Mouse (Mus musculus): ENCODE results near the gene Timp3.
A peak's percentile ranks its signal among the peaks of the same experiment; 100 is the strongest.

Gene Timp3

GRCm38 (mm10) chr10:86298326-86298725 is 1.8 kb upstream of the Timp3 start:
- DNase-seq: no peak

DNA sequence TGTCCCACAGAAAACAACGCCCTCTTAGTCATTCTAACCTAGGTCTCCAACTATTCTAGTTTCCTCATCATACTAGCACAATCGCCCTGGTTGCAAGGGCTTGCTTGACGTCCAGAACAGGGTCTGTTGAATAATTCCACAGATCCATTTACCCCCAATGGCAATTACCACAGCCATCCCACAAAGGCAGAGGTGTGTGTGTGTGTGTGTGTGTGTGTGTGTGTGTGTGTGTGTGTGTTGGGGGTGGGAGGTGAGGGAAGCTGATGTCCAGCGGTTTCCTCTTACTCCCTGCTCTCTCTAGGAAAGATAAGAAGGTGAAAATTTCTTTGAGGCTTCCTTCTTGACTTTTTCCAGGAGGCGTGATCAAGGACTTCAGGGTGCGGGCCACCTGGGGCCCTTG is 377 bp upstream of the Timp3 start:
- DNase-seq: no peak

DNA sequence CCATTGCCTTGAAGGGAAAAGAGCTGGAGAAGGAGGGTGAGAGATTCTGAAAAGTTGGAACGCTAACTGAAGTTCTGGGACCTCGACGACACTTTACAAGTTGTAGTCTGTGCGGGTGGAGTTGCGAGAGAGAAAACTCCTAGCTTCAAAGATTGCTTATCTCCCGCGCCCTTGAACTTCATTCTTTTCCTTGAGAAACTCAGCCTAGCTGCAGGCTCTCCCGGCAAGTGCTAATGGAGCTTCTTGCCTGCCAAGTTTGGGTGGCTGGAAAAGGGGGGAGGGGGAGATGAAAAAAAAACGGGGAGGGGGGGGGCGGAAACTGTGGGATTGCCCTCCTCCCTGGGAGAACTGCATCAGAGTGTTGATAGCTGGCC is 932 bp downstream of the Timp3 start:
- DNase-seq: no peak

DNA sequence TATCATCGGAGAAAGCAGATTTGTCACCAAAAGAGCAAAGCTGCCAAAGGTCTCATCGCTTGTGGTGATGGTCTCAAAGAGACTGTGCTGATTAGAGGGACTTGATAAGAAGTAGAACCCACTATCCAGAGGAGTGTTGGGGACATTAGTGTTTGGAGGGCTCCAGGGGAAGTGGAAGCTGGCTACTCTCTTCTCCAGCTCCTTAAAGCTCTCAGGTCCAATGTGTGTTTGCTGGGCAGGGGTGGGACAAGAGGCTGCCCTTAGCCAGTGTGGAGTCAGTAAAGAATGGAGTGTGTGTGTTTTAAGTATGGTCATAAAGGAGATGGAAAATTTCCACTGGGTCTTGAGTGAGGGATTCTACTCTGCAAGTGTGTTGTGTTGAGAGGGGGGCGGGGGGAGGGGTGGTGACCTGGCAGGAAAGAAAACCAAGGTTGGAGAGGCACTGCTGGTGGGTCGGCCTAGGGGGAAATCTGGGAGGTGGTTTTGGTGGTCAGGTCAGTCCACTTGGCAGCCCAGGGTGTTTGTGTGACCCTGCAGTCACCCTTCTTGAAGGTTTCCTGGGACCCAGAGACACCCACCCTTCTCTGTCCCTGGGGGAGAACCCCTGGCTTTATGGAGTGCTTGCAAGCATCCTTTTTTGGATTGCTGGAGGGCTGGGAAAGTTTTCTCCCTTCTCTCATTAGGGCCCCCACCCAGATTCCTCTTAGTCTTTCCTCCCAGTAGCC is 1.6 kb downstream of the Timp3 start:
- no peak for DNase-seq

GRCm38 (mm10) chr10:86302318-86302648 is 2.1 kb downstream of the Timp3 start:
- no peak for DNase-seq

GRCm38 (mm10) chr10:86302761-86303494 is 2.8 kb downstream of the Timp3 start:
- DNase-seq: peak in 1 of 2 experiments; percentile 13

DNA sequence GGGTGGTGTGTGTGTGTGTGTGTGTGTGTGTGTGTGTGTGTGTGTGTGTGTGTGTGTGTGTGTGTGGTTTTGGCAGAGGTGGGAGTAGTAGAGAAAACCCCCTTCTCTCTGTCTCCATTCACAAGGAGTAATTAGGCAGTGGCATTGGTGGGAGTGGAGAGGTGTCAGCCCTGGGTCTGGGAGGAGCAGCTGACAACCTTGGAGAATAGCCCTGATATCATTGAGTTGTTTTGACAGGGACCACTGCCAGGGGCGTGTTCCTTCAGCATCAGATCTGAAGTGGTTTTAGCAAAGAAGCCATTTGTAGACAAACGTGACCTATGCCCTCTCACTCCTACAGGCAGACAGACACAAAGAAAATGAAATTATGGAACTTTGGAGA is 3.3 kb downstream of the Timp3 start:
- DNase-seq: no peak

- no peak for DNase-seq
These were observed 4.4 kb downstream of the Timp3 start for GRCm38 (mm10) chr10:86304583-86304982.

GRCm38 (mm10) chr10:86307235-86307634 is 7.1 kb downstream of the Timp3 start:
- no peak for DNase-seq

DNA sequence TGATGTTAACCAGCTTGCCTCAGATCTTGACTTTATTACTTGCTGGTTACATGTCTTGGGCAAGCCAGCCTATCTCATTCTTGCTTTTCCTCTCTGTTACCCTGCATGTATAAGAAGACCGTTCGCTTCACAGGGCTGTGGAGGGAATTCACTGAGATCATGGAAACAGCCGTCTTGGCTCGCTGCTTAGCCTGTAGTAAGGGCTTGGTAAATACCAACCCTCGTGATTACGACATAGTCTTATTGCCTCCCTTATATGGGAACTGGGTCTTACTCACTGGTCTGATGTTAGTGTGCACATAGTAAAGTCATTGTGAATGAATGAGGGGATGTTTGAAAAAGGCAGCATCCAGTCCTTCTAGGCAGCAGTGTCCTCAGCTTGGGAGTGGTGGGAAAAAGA is 10.4 kb downstream of the Timp3 start:
- no peak for DNase-seq

DNA sequence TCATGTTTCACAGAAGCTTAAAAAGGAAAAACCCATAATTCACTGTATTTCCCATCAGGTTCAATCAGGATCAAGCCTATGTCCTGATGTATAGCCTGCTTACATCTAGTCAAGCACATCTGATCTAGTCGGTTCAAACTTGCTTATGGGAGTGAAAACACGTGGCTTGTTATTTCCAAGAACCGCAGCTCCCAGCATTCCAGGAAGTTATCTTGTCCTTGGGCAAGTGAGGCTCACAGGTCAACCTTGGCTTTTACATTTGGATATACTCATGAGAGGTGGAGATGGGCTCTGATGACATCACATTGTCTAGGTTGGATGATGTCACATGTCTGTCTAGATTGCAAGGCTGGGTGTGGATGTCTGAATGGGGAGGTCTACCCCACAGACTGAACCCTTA is 12.8 kb downstream of the Timp3 start:
- no peak for DNase-seq

DNA sequence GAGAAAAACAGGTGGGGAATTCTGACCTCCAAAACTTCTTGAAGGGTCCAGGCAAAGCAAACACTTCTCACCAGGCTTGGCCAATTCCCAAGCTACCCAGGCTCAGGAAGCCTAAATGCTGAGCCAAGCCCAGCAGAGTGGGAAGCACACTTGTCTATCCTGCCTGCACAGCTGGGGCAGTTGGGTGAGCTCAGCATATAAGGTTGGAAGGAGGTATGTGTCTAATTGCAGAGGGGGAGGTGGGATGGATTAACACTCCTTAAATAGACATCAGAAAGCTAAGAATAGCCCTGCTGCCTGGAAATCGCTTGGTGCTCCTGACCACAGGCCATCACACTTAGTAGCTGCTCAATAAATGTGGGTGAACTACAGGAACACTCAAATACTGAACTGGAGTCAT is 13.3 kb downstream of the Timp3 start:
- DNase-seq: no peak

- DNase-seq: no peak
These were observed 15.3 kb downstream of the Timp3 start for GRCm38 (mm10) chr10:86315513-86315912.

GRCm38 (mm10) chr10:86317633-86318032 is 17.5 kb downstream of the Timp3 start:
- DNase-seq: no peak

- no peak for DNase-seq
These were observed 18.5 kb downstream of the Timp3 start for GRCm38 (mm10) chr10:86318552-86319140.

- DNase-seq: no peak
These were observed 19.4 kb downstream of the Timp3 start for GRCm38 (mm10) chr10:86319526-86319925.

DNA sequence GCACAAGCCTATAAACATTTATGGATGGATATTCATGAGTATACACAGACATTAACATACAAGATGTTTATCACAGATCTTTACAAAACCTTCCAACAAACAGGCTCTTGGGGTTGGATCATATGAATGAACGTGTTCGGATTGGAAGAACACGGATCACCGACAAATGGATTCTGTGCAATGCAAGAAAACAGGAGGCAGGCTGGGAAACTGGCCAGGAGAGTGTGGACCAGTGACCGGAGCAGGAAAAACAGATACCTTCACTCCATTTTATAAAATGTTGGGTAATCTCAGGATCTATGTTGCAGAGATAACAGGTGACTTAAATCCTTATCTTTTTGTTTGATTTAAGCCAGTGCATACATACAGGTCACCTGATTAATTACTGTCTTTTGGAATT is 20.0 kb downstream of the Timp3 start:
- no peak for DNase-seq

GRCm38 (mm10) chr10:86321194-86321593 is 21.0 kb downstream of the Timp3 start:
- DNase-seq: no peak

DNA sequence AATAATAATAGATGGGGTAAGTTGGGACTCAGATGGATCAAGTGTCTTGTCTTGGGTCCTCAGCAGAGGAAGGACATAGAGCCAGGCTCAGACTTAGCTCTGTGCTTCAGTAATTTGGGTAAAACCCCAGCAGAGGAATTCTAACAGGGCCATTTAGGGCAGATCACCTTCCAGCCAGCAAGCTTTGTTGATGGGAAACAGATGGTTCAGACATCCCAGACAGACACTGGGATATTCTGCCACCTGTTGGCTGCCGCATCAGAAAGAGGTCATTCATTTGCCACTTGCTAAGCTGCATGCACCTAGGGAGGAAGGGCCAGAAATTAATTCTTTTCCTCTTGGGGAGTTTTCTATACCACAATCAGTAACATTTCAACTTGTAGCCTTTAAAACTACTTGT is 21.8 kb downstream of the Timp3 start:
- no peak for DNase-seq

- no peak for DNase-seq
These were observed 23.3 kb downstream of the Timp3 start for GRCm38 (mm10) chr10:86323275-86323994.

DNA sequence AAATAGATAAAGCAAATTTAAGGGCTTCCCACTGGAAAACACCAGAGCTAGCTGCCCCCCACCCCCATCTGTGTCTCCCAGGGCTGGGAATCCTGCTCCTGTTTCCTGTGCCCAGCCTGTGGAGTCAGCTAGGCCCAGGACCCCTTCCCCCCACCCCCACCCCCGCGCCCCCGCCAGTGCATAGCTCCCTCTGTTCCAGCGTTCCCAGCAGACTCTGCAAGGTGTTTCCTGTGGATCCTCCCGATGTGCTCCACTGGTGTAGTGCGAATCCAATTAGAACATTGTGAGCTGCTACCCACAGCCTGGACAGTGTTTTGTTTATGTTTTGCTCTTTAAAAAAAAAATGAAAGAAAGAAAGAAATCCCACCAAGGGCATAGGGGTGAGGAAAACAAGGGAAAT is 25.1 kb downstream of the Timp3 start:
- DNase-seq: no peak

DNA sequence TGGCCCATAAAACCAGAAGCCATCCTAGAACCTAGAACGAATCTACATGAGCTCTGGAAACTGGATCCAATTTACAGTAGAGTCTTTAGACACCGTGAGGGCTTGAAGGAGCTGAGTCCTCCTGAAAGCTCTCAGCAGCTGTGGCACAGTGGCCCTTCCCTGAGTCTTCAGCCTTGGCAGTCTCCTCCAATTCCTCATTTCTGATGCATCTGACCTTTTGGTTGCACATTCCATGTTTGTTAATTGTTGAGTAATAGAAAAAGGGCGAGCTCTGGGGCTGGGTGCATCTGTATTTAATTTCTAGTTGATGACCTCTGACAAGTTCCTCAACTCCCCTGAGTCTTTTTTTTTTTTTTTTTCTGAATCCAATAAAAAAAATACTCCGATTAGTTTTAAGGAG is 28.0 kb downstream of the Timp3 start:
- no peak for DNase-seq

- DNase-seq: no peak
These were observed 28.5 kb downstream of the Timp3 start for GRCm38 (mm10) chr10:86328691-86329090.
